Mouse (Mus musculus): ENCODE data around the gene Itga5. TPM values are rescaled to one million over a fixed set of nuclear protein-coding genes. Genes with fewer than 3 reads are reported as not detected.

Itga5 gene
- polyA plus RNA-seq, 1 experiment from 2014 or later, result 6.7 TPM

GRCm38 (mm10) chr15:103301547-103302340 is 64.8 kb downstream of the Itga5 start:
- 37% methylated on average over 5 of the region's 5 CpGs for WGBS
- no peaks in the 10 kb centered on the region for H3K9me3 ChIP-seq (ENCODE audit: control insufficient read depth, low read length)
- peak overlapping the region; percentile 63 for H3K27ac ChIP-seq (ENCODE audit: low read length)
- H3K4me2 ChIP-seq (ENCODE audit: low read length), result no peak overlapping the region
- H3K9ac ChIP-seq (replicated peaks; ENCODE audit: low read depth, low read length), result peak overlapping the region; percentile 7; the same call in 1 of the 2 replicates
- no peak for ATAC-seq
- H3K4me3 ChIP-seq (replicated peaks; ENCODE audit: low read length), result no peak overlapping the region
- H3K27me3 ChIP-seq (replicated peaks; ENCODE audit: control insufficient read depth, insufficient read depth, low read length), result no peaks in the 10 kb centered on the region
- H3K4me1 ChIP-seq (replicated peaks; ENCODE audit: control insufficient read depth, insufficient read depth, low read length), result peaks cover 75% of the 10 kb centered on the region
- H3K36me3 ChIP-seq (ENCODE audit: control insufficient read depth, insufficient read depth), result no peaks in the 10 kb centered on the region

GRCm38 (mm10) chr15:103301046-103301445 is 65.5 kb downstream of the Itga5 start:
- WGBS, result 6% methylated on average over 2 of the region's 2 CpGs
- Histone ChIP-seq H3K9me3 (ENCODE audit: control insufficient read depth, low read length) (no peaks in the 10 kb centered on the region), H3K4me1 (replicated peaks; ENCODE audit: control insufficient read depth, insufficient read depth, low read length) (peaks cover 72% of the 10 kb centered on the region), H3K36me3 (ENCODE audit: control insufficient read depth, insufficient read depth) (no peaks in the 10 kb centered on the region), H3K9ac (replicated peaks; ENCODE audit: low read depth, low read length) (peak overlapping the region; percentile 12; the same call in 1 of the 2 replicates), H3K27ac (ENCODE audit: low read length) (peak overlapping the region; percentile 97), H3K27me3 (replicated peaks; ENCODE audit: control insufficient read depth, insufficient read depth, low read length) (no peaks in the 10 kb centered on the region), H3K4me2 (ENCODE audit: low read length) (no peak overlapping the region; the same call in 1 of the 2 replicates), H3K4me3 (replicated peaks; ENCODE audit: low read length) (no peak overlapping the region)
- ATAC-seq, result no peak

- 13% methylated on average over 2 of the region's 2 CpGs for WGBS
- ATAC-seq, result no peak
- Histone ChIP-seq H3K9ac (replicated peaks; ENCODE audit: low read depth, low read length) (peak overlapping the region; percentile 63), H3K9me3 (ENCODE audit: control insufficient read depth, low read length) (no peaks in the 10 kb centered on the region), H3K4me3 (replicated peaks; ENCODE audit: low read length) (peak overlapping the region; percentile 40), H3K4me1 (replicated peaks; ENCODE audit: control insufficient read depth, insufficient read depth, low read length) (peaks cover 67% of the 10 kb centered on the region), H3K36me3 (ENCODE audit: control insufficient read depth, insufficient read depth) (no peaks in the 10 kb centered on the region), H3K4me2 (ENCODE audit: low read length) (peak overlapping the region; percentile 55), H3K27me3 (replicated peaks; ENCODE audit: control insufficient read depth, insufficient read depth, low read length) (no peaks in the 10 kb centered on the region), H3K27ac (ENCODE audit: low read length) (peak overlapping the region; percentile 97)
These were observed 66.0 kb downstream of the Itga5 start for GRCm38 (mm10) chr15:103300560-103300959.

- peak overlapping the region; percentile 63 for H3K9ac ChIP-seq (replicated peaks; ENCODE audit: low read depth, low read length)
- H3K27me3 ChIP-seq (replicated peaks; ENCODE audit: control insufficient read depth, insufficient read depth, low read length), result no peaks in the 10 kb centered on the region
- peak; percentile 56 for ATAC-seq
- H3K36me3 ChIP-seq (ENCODE audit: control insufficient read depth, insufficient read depth), result no peaks in the 10 kb centered on the region
- H3K27ac ChIP-seq (ENCODE audit: low read length), result peak overlapping the region; percentile 97
- peak overlapping the region; percentile 55 for H3K4me2 ChIP-seq (ENCODE audit: low read length)
- peaks cover 67% of the 10 kb centered on the region for H3K4me1 ChIP-seq (replicated peaks; ENCODE audit: control insufficient read depth, insufficient read depth, low read length)
- peak overlapping the region; percentile 40 for H3K4me3 ChIP-seq (replicated peaks; ENCODE audit: low read length)
- 3% methylated on average over 18 of the region's 18 CpGs for whole genome bisulfite sequencing
- no peaks in the 10 kb centered on the region for H3K9me3 ChIP-seq (ENCODE audit: control insufficient read depth, low read length)
These were observed 66.5 kb downstream of the Itga5 start for GRCm38 (mm10) chr15:103300067-103300471.

- H3K36me3 ChIP-seq (ENCODE audit: control insufficient read depth, insufficient read depth), result no peaks in the 10 kb centered on the region
- no peaks in the 10 kb centered on the region for H3K27me3 ChIP-seq (replicated peaks; ENCODE audit: control insufficient read depth, insufficient read depth, low read length)
- WGBS, result 6% methylated on average over 8 of the region's 8 CpGs
- H3K4me1 ChIP-seq (replicated peaks; ENCODE audit: control insufficient read depth, insufficient read depth, low read length), result peaks cover 67% of the 10 kb centered on the region
- ATAC-seq, result peak; percentile 7
- peak overlapping the region; percentile 63 for H3K9ac ChIP-seq (replicated peaks; ENCODE audit: low read depth, low read length)
- peak overlapping the region; percentile 97 for H3K27ac ChIP-seq (ENCODE audit: low read length)
- H3K4me2 ChIP-seq (ENCODE audit: low read length), result peak overlapping the region; percentile 55
- peak overlapping the region; percentile 40 for H3K4me3 ChIP-seq (replicated peaks; ENCODE audit: low read length)
- H3K9me3 ChIP-seq (ENCODE audit: control insufficient read depth, low read length), result no peaks in the 10 kb centered on the region
These were observed 66.9 kb downstream of the Itga5 start for GRCm38 (mm10) chr15:103299644-103300043.

- H3K9me3 ChIP-seq (ENCODE audit: control insufficient read depth, low read length), result no peaks in the 10 kb centered on the region
- H3K9ac ChIP-seq (replicated peaks; ENCODE audit: low read depth, low read length), result peak overlapping the region; percentile 63
- no peak for ATAC-seq
- peak overlapping the region; percentile 97 for H3K27ac ChIP-seq (ENCODE audit: low read length)
- H3K4me1 ChIP-seq (replicated peaks; ENCODE audit: control insufficient read depth, insufficient read depth, low read length), result peaks cover 61% of the 10 kb centered on the region
- no peaks in the 10 kb centered on the region for H3K27me3 ChIP-seq (replicated peaks; ENCODE audit: control insufficient read depth, insufficient read depth, low read length)
- H3K36me3 ChIP-seq (ENCODE audit: control insufficient read depth, insufficient read depth), result no peaks in the 10 kb centered on the region
- H3K4me3 ChIP-seq (replicated peaks; ENCODE audit: low read length), result no peak overlapping the region; the same call in 1 of the 2 replicates
- peak overlapping the region; percentile 55 for H3K4me2 ChIP-seq (ENCODE audit: low read length)
- WGBS, result 40% methylated on average over 5 of the region's 5 CpGs
These were observed 67.5 kb downstream of the Itga5 start for GRCm38 (mm10) chr15:103298861-103299616.

- Histone ChIP-seq H3K4me3 (replicated peaks; ENCODE audit: low read length) (no peak overlapping the region), H3K4me1 (replicated peaks; ENCODE audit: control insufficient read depth, insufficient read depth, low read length) (peaks cover 52% of the 10 kb centered on the region), H3K27me3 (replicated peaks; ENCODE audit: control insufficient read depth, insufficient read depth, low read length) (no peaks in the 10 kb centered on the region), H3K36me3 (ENCODE audit: control insufficient read depth, insufficient read depth) (peaks cover under 1% of the 10 kb centered on the region; the same call in 1 of the 2 replicates), H3K9me3 (ENCODE audit: control insufficient read depth, low read length) (no peaks in the 10 kb centered on the region), H3K4me2 (ENCODE audit: low read length) (no peak overlapping the region), H3K9ac (replicated peaks; ENCODE audit: low read depth, low read length) (no peak overlapping the region), H3K27ac (ENCODE audit: low read length) (peak overlapping the region; percentile 97)
- peak; percentile 26; the same call in 1 of the 2 replicates for ATAC-seq
- WGBS, result 47% methylated on average over 3 of the region's 3 CpGs
These were observed 68.5 kb downstream of the Itga5 start for GRCm38 (mm10) chr15:103298026-103298425.

GRCm38 (mm10) chr15:103297313-103297712 is 69.2 kb downstream of the Itga5 start:
- no peak overlapping the region for H3K4me2 ChIP-seq (ENCODE audit: low read length)
- peak; percentile 2; the same call in 1 of the 2 replicates for ATAC-seq
- peaks cover 52% of the 10 kb centered on the region for H3K4me1 ChIP-seq (replicated peaks; ENCODE audit: control insufficient read depth, insufficient read depth, low read length)
- no peak overlapping the region for H3K4me3 ChIP-seq (replicated peaks; ENCODE audit: low read length)
- H3K9me3 ChIP-seq (ENCODE audit: control insufficient read depth, low read length), result no peaks in the 10 kb centered on the region
- peak overlapping the region; percentile 97 for H3K27ac ChIP-seq (ENCODE audit: low read length)
- no peaks in the 10 kb centered on the region for H3K27me3 ChIP-seq (replicated peaks; ENCODE audit: control insufficient read depth, insufficient read depth, low read length)
- peaks cover 8% of the 10 kb centered on the region for H3K36me3 ChIP-seq (ENCODE audit: control insufficient read depth, insufficient read depth)
- no peak overlapping the region for H3K9ac ChIP-seq (replicated peaks; ENCODE audit: low read depth, low read length)
- 27% methylated on average over 6 of the region's 6 CpGs for WGBS

GRCm38 (mm10) chr15:103295851-103296250 is 70.7 kb downstream of the Itga5 start:
- ATAC-seq, result no peak
- Histone ChIP-seq H3K9ac (replicated peaks; ENCODE audit: low read depth, low read length) (no peak overlapping the region), H3K4me1 (replicated peaks; ENCODE audit: control insufficient read depth, insufficient read depth, low read length) (peaks cover 40% of the 10 kb centered on the region), H3K27me3 (replicated peaks; ENCODE audit: control insufficient read depth, insufficient read depth, low read length) (no peaks in the 10 kb centered on the region), H3K9me3 (ENCODE audit: control insufficient read depth, low read length) (no peaks in the 10 kb centered on the region), H3K4me3 (replicated peaks; ENCODE audit: low read length) (no peak overlapping the region), H3K27ac (ENCODE audit: low read length) (no peak overlapping the region), H3K36me3 (ENCODE audit: control insufficient read depth, insufficient read depth) (peaks cover 15% of the 10 kb centered on the region), H3K4me2 (ENCODE audit: low read length) (no peak overlapping the region)
- 6% methylated on average over 5 of the region's 5 CpGs for WGBS

Measured in forebrain, embryonic 16.5 days (tissue).